Mouse (Mus musculus) monocyte, adult 2 months (primary cell): ENCODE results near the gene Cttn.

ENCODE experiments used
- DNase-seq, 2 experiments: peaks; one replicate each; pipeline ENCODE4 v3.0.0; 2022; ENCODE audit warnings: low spot score in 2 of 2, low read depth in 1 of 2

Cttn gene

GRCm38 (mm10) chr7:144449637-144450570 lies 20.9 kb downstream of the Cttn start:
- DNase-seq: no peak

GRCm38 (mm10) chr7:144448186-144448585 lies 22.6 kb downstream of the Cttn start:
- no peak for DNase-seq

GRCm38 (mm10) chr7:144447146-144447545 lies 23.7 kb downstream of the Cttn start:
- peak in 1 of 2 experiments; percentile 19 for DNase-seq

GRCm38 (mm10) chr7:144444788-144445187 lies 26.0 kb downstream of the Cttn start:
- no peak for DNase-seq

- DNase-seq: no peak
These were observed 28.8 kb downstream of the Cttn start for GRCm38 (mm10) chr7:144441976-144442375.

GRCm38 (mm10) chr7:144441466-144441865 lies 29.3 kb downstream of the Cttn start:
- no peak for DNase-seq

GRCm38 (mm10) chr7:144438811-144439210 lies 32.0 kb downstream of the Cttn start:
- DNase-seq: no peak

- no peak for DNase-seq
These were observed 37.9 kb downstream of the Cttn start for GRCm38 (mm10) chr7:144432920-144433319.

GRCm38 (mm10) chr7:144427460-144427859 lies 43.3 kb downstream of the Cttn start:
- no peak for DNase-seq

GRCm38 (mm10) chr7:144426594-144426993 lies 44.2 kb downstream of the Cttn start:
- no peak for DNase-seq

- no peak for DNase-seq
These were observed 44.9 kb downstream of the Cttn start for GRCm38 (mm10) chr7:144425953-144426352.

GRCm38 (mm10) chr7:144421478-144421877 lies 49.3 kb downstream of the Cttn start:
- DNase-seq: no peak

- DNase-seq: no peak
These were observed 50.3 kb downstream of the Cttn start for GRCm38 (mm10) chr7:144420552-144420951.

GRCm38 (mm10) chr7:144417644-144418343 lies 53.0 kb downstream of the Cttn start:
- no peak for DNase-seq

- DNase-seq: no peak
These were observed 53.6 kb downstream of the Cttn start for GRCm38 (mm10) chr7:144417234-144417633.

- no peak for DNase-seq
These were observed 55.0 kb downstream of the Cttn start for GRCm38 (mm10) chr7:144415795-144416194.

- no peak for DNase-seq
These were observed 56.2 kb downstream of the Cttn start for GRCm38 (mm10) chr7:144414632-144415031.

GRCm38 (mm10) chr7:144411967-144412906 lies 58.6 kb downstream of the Cttn start:
- DNase-seq: no peak

- no peak for DNase-seq
These were observed 61.1 kb downstream of the Cttn start for GRCm38 (mm10) chr7:144409682-144410081.

GRCm38 (mm10) chr7:144408464-144409000 lies 62.3 kb downstream of the Cttn start:
- DNase-seq: no peak

GRCm38 (mm10) chr7:144407675-144408074 lies 63.1 kb downstream of the Cttn start:
- DNase-seq: no peak
